Mouse (Mus musculus): ENCODE data around the gene Krt7.

DNA sequence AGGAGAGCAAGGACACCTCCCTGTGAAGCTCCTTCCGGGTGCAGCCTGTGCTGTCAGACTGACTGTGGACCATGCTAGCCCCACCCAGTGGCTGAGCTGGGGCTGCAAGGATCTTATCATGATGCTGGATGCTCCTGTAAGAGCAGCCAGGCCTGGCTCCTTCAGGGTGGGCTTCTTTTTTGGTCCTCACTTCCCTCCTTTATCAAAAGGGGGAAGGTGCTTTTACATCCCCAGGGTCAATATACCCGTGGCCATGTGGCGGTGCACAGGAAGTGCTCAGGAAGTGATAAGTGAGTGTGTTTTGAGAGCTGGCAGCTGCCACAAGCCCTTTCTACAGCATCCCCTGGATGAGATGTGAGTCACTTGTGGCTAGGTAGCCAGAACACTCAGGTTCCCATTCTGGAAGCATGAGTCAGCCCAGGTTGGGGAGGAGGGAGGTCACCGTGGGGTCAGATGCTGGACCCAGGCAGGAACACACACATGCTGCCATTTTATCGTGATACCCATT, 22.8 kb upstream of the Krt7 start:
- TF ChIP-seq CTCF (IDR thresholded peaks at IDR 0.05; ENCODE audit: low read depth) (peak; percentile 37), EP300 (IDR thresholded peaks at IDR 0.05; ENCODE audit: low read depth) (no peak)
